Mouse (Mus musculus) C2C12 (cell line): ENCODE measurements around the gene Mettl9.
"Not testable (repeated sequence)": the region's sequence is repeated elsewhere in the genome, so short reads cannot be mapped to it uniquely, and the experiment has no call there.

Experiments
- CTCF ChIP-seq: IDR thresholded peaks from one replicate; pipeline ENCODE4 v1.5.1; 2011; ENCODE audit not compliant: control insufficient read depth, insufficient read depth, insufficient read length
- MYOG ChIP-seq: IDR thresholded peaks from one replicate; pipeline ENCODE4 v1.6.1; 2011; ENCODE audit not compliant: control insufficient read depth, insufficient read length; ENCODE audit errors: extremely low read depth

GRCm38 (mm10) chr7:121029947-121030346, 4.3 kb upstream of the Mettl9 start:
- not testable (repeated sequence) for TF ChIP-seq CTCF, MYOG
